Mouse (Mus musculus): Measurements from ENCODE around the gene 1700011L22Rik. TPM values are rescaled to one million over a fixed set of nuclear protein-coding genes. Genes with fewer than 3 reads are reported as not detected.
A peak's percentile ranks its signal among the peaks of the same experiment; 100 is the strongest.

The 1700011L22Rik gene
- total RNA-seq (2021), result not detected
- long read RNA-seq, experiment 1, result 0 reads
- long read RNA-seq, experiment 2, result 0 reads

GRCm38 (mm10) chr8:79248470-79248869, at the start of gene 1700011L22Rik:
TSS of gene 1700011L22Rik (minus strand) at chr8:79248570.
- Histone ChIP-seq H3K4me3 (no peak within 1 kb of the TSS), H3K27ac (no peak within 1 kb of the TSS)
- DNase-seq, result no peak
- intact Hi-C loops (cut with DNase I), result no loop called here
- TF ChIP-seq CTCF (IDR thresholded peaks at IDR 0.05), result no peak

GRCm38 (mm10) chr8:79297763-79298162, 49.4 kb upstream of the 1700011L22Rik start:
- Histone ChIP-seq H3K27ac (no peak overlapping the region), H3K4me3 (no peak overlapping the region)
- intact Hi-C loops (cut with DNase I), result loop anchor here (1.0 to 2.0 kb wide), 3 partner anchors 192 to 413 kb away; partner anchors contain the start of genes Abce1 and Anapc10
- peak; percentile 94 for TF ChIP-seq CTCF (IDR thresholded peaks at IDR 0.05)
- DNase-seq, result peak; percentile 82

GRCm38 (mm10) chr8:79295276-79296105, 47.1 kb upstream of the 1700011L22Rik start:
- Histone ChIP-seq H3K27ac (peak overlapping the region; percentile 95), H3K4me3 (peak overlapping the region; percentile 95)
- DNase-seq, result no peak
- intact Hi-C loops (cut with DNase I), result loop anchor here (2.0 kb wide), 3 partner anchors 103 to 415 kb away; partner anchors contain the start of genes Abce1, Anapc10, Otud4 and Smad1
- no peak for TF ChIP-seq CTCF (IDR thresholded peaks at IDR 0.05)

GRCm38 (mm10) chr8:79294610-79295275, 46.4 kb upstream of the 1700011L22Rik start, which contains the start of gene Mmaa:
TSS of gene Mmaa (minus strand) at chr8:79294937.
- intact Hi-C loops (cut with DNase I), result loop anchor here (2.0 to 5.0 kb wide), 3 partner anchors 104 to 344 kb away; partner anchors contain the start of genes Otud4, Smad1 and Zfp827
- Histone ChIP-seq H3K27ac (peak within 1 kb of the TSS; percentile 95), H3K4me3 (peak within 1 kb of the TSS; percentile 95)
- peak; percentile 99 for DNase-seq
- TF ChIP-seq CTCF (IDR thresholded peaks at IDR 0.05), result peak; percentile 75

GRCm38 (mm10) chr8:79293841-79294240, 45.5 kb upstream of the 1700011L22Rik start:
- DNase-seq, result no peak
- no peak for TF ChIP-seq CTCF (IDR thresholded peaks at IDR 0.05)
- intact Hi-C loops (cut with DNase I), result loop anchor here (2.0 to 5.0 kb wide), 3 partner anchors 105 to 345 kb away; partner anchors contain the start of genes Otud4, Smad1 and Zfp827
- H3K4me3 ChIP-seq, result peak overlapping the region; percentile 95
- peak overlapping the region; percentile 95 for H3K27ac ChIP-seq

- DNase-seq, result no peak
- peak overlapping the region; percentile 95; the same call in 1 of the 2 replicates for H3K27ac ChIP-seq
- intact Hi-C loops (cut with DNase I), result loop anchor here (5.0 kb wide), 1 partner anchor 265 kb away; the partner anchor contains the start of gene Zfp827
- peak overlapping the region; percentile 95; the same call in 1 of the 2 replicates for H3K4me3 ChIP-seq
- no peak for TF ChIP-seq CTCF (IDR thresholded peaks at IDR 0.05)
Measured at GRCm38 (mm10) chr8:79292712-79293264, 44.4 kb upstream of the 1700011L22Rik start.

GRCm38 (mm10) chr8:79289592-79289991, 41.2 kb upstream of the 1700011L22Rik start:
- intact Hi-C loops (cut with DNase I), result no loop called here
- no peak for TF ChIP-seq CTCF (IDR thresholded peaks at IDR 0.05)
- DNase-seq, result no peak
- Histone ChIP-seq H3K27ac (no peak overlapping the region), H3K4me3 (no peak overlapping the region)

- no peak for DNase-seq
- Histone ChIP-seq H3K4me3 (no peak overlapping the region), H3K27ac (no peak overlapping the region)
- TF ChIP-seq CTCF (IDR thresholded peaks at IDR 0.05), result no peak
- intact Hi-C loops (cut with DNase I), result no loop called here
Measured at GRCm38 (mm10) chr8:79288681-79289080, 40.3 kb upstream of the 1700011L22Rik start.

GRCm38 (mm10) chr8:79288250-79288649, 39.9 kb upstream of the 1700011L22Rik start:
- no peak for DNase-seq
- TF ChIP-seq CTCF (IDR thresholded peaks at IDR 0.05), result no peak
- intact Hi-C loops (cut with DNase I), result no loop called here
- no peak overlapping the region for H3K27ac ChIP-seq
- no peak overlapping the region for H3K4me3 ChIP-seq

GRCm38 (mm10) chr8:79286424-79286823, 38.1 kb upstream of the 1700011L22Rik start:
- TF ChIP-seq CTCF (IDR thresholded peaks at IDR 0.05), result no peak
- intact Hi-C loops (cut with DNase I), result no loop called here
- Histone ChIP-seq H3K4me3 (no peak overlapping the region), H3K27ac (no peak overlapping the region)
- no peak for DNase-seq

GRCm38 (mm10) chr8:79284626-79285025, 36.3 kb upstream of the 1700011L22Rik start:
- Histone ChIP-seq H3K27ac (no peak overlapping the region), H3K4me3 (no peak overlapping the region)
- intact Hi-C loops (cut with DNase I), result no loop called here
- no peak for DNase-seq
- no peak for TF ChIP-seq CTCF (IDR thresholded peaks at IDR 0.05)

GRCm38 (mm10) chr8:79281376-79281890, 33.1 kb upstream of the 1700011L22Rik start:
- intact Hi-C loops (cut with DNase I), result no loop called here
- no peak overlapping the region for H3K4me3 ChIP-seq
- no peak overlapping the region for H3K27ac ChIP-seq
- TF ChIP-seq CTCF (IDR thresholded peaks at IDR 0.05), result no peak
- DNase-seq, result no peak
